Mouse (Mus musculus): ENCODE data around the gene Tnfrsf9. TPM values are rescaled to one million over a fixed set of nuclear protein-coding genes. Genes with fewer than 3 reads are reported as not detected.
A peak's percentile ranks its signal among the peaks of the same experiment; 100 is the strongest.

The Tnfrsf9 gene
- total and polyA plus RNA-seq, 2 experiments from 2014 or later = 0.19 to 0.36 TPM

DNA sequence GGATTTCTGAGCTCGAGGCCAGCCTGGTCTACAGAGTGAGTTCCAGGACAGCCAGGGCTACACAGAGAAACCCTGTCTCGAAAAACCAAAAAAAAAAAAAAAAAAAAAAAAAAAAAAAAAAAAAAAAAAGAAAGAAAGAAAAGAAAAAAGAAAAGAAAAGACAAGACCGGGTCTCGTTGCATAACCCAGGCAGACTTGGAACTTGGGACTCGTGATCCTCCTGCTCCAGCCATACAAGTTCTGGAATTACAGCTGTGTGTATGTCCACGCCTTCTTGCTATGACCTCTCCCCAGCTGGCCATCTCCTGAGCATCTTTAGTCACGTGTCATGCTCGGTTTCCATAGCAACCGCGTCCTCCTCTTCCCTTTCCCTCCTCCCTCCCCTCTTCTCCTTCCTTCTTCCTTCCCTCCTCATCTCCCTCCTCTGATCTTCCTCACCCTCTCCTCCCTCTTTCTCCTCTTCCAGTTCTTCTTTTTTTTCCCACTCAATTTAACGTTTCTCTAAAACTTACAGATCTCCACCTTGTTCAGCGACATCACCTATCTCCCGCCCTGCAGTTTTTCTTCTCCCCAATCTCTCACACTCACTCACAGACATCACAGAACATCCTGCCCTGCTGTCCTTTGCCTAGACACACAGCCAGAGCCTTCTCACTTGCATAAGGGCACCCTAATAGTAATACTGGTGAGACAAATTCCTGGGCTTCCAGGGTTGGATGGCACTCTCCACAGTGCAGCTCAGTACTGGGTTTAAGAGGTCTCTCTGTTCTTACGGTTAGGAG is 12.8 kb downstream of the Tnfrsf9 start:
- DNase-seq = peak; percentile 20
- 46% methylated on average over 13 of the region's 14 CpGs for WGBS
- H3K9me3 ChIP-seq (ENCODE audit: low read length) = no peaks in the 10 kb centered on the region

DNA sequence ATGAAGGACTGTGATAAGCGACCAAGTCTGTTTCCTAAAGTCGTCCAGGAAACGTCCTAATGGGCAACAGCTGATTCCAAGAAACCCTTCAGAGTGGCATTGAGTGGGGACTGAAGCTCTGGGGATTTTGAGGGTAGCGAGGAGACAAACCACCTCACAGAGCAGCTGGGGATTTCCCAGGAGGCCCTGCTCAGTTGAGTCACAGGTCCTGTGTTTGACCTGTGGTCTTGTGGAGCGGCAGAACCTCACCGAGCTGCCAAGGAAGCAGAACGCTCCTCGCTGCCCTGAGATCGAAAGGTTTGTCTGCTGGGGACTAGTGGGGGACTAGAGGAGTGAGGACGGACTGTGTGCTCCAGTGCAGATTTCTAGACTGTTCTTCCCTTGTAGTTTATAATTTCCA is 13.4 kb downstream of the Tnfrsf9 start:
- no peak for ATAC-seq

More for the DNA sequence above, 12.8 kb downstream of the Tnfrsf9 start:
- no peak for TF ChIP-seq CTCF (IDR thresholded peaks at IDR 0.05; ENCODE audit: low read depth)
- H3K27ac ChIP-seq (ENCODE audit: low read depth, low read length) = no peak overlapping the region
- H3K4me3 ChIP-seq (ENCODE audit: low read depth, low read length) = no peak overlapping the region
- H3K4me1 ChIP-seq (ENCODE audit: insufficient read depth) = no peaks in the 10 kb centered on the region
- no peak for ATAC-seq
- no peaks in the 10 kb centered on the region for H3K27me3 ChIP-seq (ENCODE audit: insufficient read depth, low read length)
- no peak overlapping the region for H3K4me2 ChIP-seq (ENCODE audit: low read depth)
- no peak overlapping the region for H3K9ac ChIP-seq
- H3K36me3 ChIP-seq (ENCODE audit: insufficient read depth) = no peaks in the 10 kb centered on the region

DNA sequence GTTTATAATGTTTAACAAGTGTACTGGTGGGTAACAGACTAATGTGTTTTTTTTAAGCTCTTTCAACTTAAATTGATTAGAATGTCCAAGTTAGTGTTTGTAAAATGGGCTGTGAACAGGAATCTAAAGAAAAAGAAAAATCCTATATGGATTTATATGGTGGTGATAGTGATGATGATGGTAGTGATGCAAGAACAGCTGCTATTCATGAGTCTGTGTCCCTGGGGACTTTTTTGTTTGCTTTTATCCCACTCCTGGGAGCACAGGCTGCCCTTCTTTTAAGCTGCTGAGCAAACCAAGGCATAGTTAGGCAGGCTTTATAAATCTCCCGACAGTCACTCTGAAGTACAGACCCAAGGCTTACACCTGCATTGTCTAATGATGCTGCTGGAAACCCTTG is 19.1 kb downstream of the Tnfrsf9 start:
- Histone ChIP-seq H3K4me1 (ENCODE audit: insufficient read depth) (no peaks in the 10 kb centered on the region), H3K4me2 (ENCODE audit: low read depth) (no peak overlapping the region), H3K9me3 (ENCODE audit: low read length) (no peaks in the 10 kb centered on the region), H3K9ac (no peak overlapping the region), H3K27me3 (ENCODE audit: insufficient read depth, low read length) (no peaks in the 10 kb centered on the region), H3K36me3 (ENCODE audit: insufficient read depth) (no peaks in the 10 kb centered on the region), H3K27ac (ENCODE audit: low read depth, low read length) (no peak overlapping the region), H3K4me3 (ENCODE audit: low read depth, low read length) (no peak overlapping the region)
- no peak for ATAC-seq
- no peak for TF ChIP-seq CTCF (IDR thresholded peaks at IDR 0.05; ENCODE audit: low read depth)
- WGBS = 51% methylated on average over 1 of the region's 1 CpGs
- DNase-seq = no peak

More for the DNA sequence above, 13.4 kb downstream of the Tnfrsf9 start:
- no peaks in the 10 kb centered on the region for H3K27me3 ChIP-seq (ENCODE audit: insufficient read depth, low read length)
- no peak overlapping the region for H3K9ac ChIP-seq
- no peaks in the 10 kb centered on the region for H3K9me3 ChIP-seq (ENCODE audit: low read length)
- DNase-seq = no peak
- H3K4me2 ChIP-seq (ENCODE audit: low read depth) = no peak overlapping the region
- 78% methylated on average over 10 of the region's 10 CpGs for WGBS
- H3K4me3 ChIP-seq (ENCODE audit: low read depth, low read length) = no peak overlapping the region
- H3K27ac ChIP-seq (ENCODE audit: low read depth, low read length) = no peak overlapping the region
- H3K36me3 ChIP-seq (ENCODE audit: insufficient read depth) = no peaks in the 10 kb centered on the region
- TF ChIP-seq CTCF (IDR thresholded peaks at IDR 0.05; ENCODE audit: low read depth) = no peak
- H3K4me1 ChIP-seq (ENCODE audit: insufficient read depth) = no peaks in the 10 kb centered on the region

- DNase-seq = no peak
- ATAC-seq = no peak
- TF ChIP-seq CTCF (IDR thresholded peaks at IDR 0.05; ENCODE audit: low read depth) = no peak
- no peak overlapping the region for H3K27ac ChIP-seq (ENCODE audit: low read depth, low read length)
- H3K4me2 ChIP-seq (ENCODE audit: low read depth) = no peak overlapping the region; the same call in 1 of the 2 replicates
- H3K4me1 ChIP-seq (ENCODE audit: insufficient read depth) = no peaks in the 10 kb centered on the region
- H3K27me3 ChIP-seq (ENCODE audit: insufficient read depth, low read length) = no peaks in the 10 kb centered on the region
- H3K9ac ChIP-seq = no peak overlapping the region
- no peaks in the 10 kb centered on the region for H3K36me3 ChIP-seq (ENCODE audit: insufficient read depth)
- H3K4me3 ChIP-seq (ENCODE audit: low read depth, low read length) = no peak overlapping the region
- 80% methylated on average over 16 of the region's 16 CpGs for WGBS
- no peaks in the 10 kb centered on the region for H3K9me3 ChIP-seq (ENCODE audit: low read length)
These were observed 23.1 kb downstream of the Tnfrsf9 start for GRCm38 (mm10) chr4:150937293-150938062.

DNA sequence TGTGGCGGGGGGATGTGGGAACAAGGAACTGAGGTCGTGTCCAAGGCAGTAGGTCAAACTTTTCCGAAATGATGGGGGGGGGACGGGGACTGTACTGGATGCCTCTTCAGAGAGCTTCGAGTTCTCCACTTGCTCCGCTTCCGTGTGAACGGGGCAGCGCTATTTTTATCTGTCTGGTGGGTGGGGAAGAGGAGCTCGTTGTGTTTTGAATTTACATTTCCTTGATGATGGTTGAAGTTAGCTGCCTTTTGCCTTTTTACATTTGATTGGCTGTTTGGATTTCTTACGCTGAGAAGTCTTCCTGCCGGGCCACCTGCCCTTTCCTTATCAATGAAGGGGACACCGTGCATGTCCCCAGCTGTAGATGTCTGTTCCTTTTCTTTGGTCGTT is 23.7 kb downstream of the Tnfrsf9 start:
- no peak for ATAC-seq
- Histone ChIP-seq H3K27me3 (ENCODE audit: insufficient read depth, low read length) (no peaks in the 10 kb centered on the region), H3K27ac (ENCODE audit: low read depth, low read length) (no peak overlapping the region), H3K36me3 (ENCODE audit: insufficient read depth) (no peaks in the 10 kb centered on the region), H3K9me3 (ENCODE audit: low read length) (no peaks in the 10 kb centered on the region), H3K4me3 (ENCODE audit: low read depth, low read length) (no peak overlapping the region), H3K9ac (no peak overlapping the region), H3K4me2 (ENCODE audit: low read depth) (no peak overlapping the region; the same call in 1 of the 2 replicates), H3K4me1 (ENCODE audit: insufficient read depth) (no peaks in the 10 kb centered on the region)
- 56% methylated on average over 14 of the region's 14 CpGs for WGBS
- no peak for DNase-seq
- no peak for TF ChIP-seq CTCF (IDR thresholded peaks at IDR 0.05; ENCODE audit: low read depth)

- no peaks in the 10 kb centered on the region for H3K27me3 ChIP-seq (ENCODE audit: insufficient read depth, low read length)
- no peaks in the 10 kb centered on the region for H3K9me3 ChIP-seq (ENCODE audit: low read length)
- no peak overlapping the region for H3K9ac ChIP-seq
- no peaks in the 10 kb centered on the region for H3K36me3 ChIP-seq (ENCODE audit: insufficient read depth)
- H3K4me2 ChIP-seq (ENCODE audit: low read depth) = no peak overlapping the region
- H3K4me3 ChIP-seq (ENCODE audit: low read depth, low read length) = no peak overlapping the region
- TF ChIP-seq CTCF (IDR thresholded peaks at IDR 0.05; ENCODE audit: low read depth) = no peak
- H3K4me1 ChIP-seq (ENCODE audit: insufficient read depth) = no peaks in the 10 kb centered on the region
- ATAC-seq (no peak), DNase-seq (no peak)
- 65% methylated on average over 13 of the region's 13 CpGs for WGBS
- H3K27ac ChIP-seq (ENCODE audit: low read depth, low read length) = no peak overlapping the region
These were observed 25.8 kb downstream of the Tnfrsf9 start for GRCm38 (mm10) chr4:150939991-150940651.

Measured in forebrain, postnatal 0 days (tissue).